Mouse (Mus musculus) midbrain, embryonic 15.5 days (tissue): ENCODE results near the gene Tamm41. TPM values are rescaled to one million over a fixed set of nuclear protein-coding genes. Genes with fewer than 3 reads are reported as not detected.

Experiments used
- polyA plus RNA-seq: library from polyadenylated mRNA; unstranded; fragments of >200 nt; fragmentation: Nextera tagmentation; extraction: Ambion mirVana; gene quantifications from 2 replicates; pipeline ENCODE4 v1.2.1, GENCODE M21; 2015

The Tamm41 gene
- polyA plus RNA-seq, 1 experiment from 2014 or later = 51.0 TPM

Other genes starting within 250 kb of the Tamm41 start
- gene Vgll4, start 67.9 kb downstream of the Tamm41 start, polyA plus RNA-seq = 47.3 and 52.4 TPM in 2 replicates
- gene Syn2, start 97.0 kb upstream of the Tamm41 start, polyA plus RNA-seq = 42.6 and 45.7 TPM in 2 replicates
- not detected in 2 replicates for gene Gm17482, start 189.5 kb upstream of the Tamm41 start, polyA plus RNA-seq
- 10.2 and 12.3 TPM in 2 replicates for gene Timp4, start 214.3 kb upstream of the Tamm41 start, polyA plus RNA-seq